Mouse (Mus musculus): ENCODE data around the gene Col5a2. TPM values are rescaled to one million over a fixed set of nuclear protein-coding genes. Genes with fewer than 3 reads are reported as not detected.

Col5a2 gene
- polyA plus RNA-seq (2012; rRNA removed): 3.2 and 5.7 TPM in 2 replicates

GRCm38 (mm10) chr1:45502865-45503332, at the start of gene Col5a2:
TSS of gene Col5a2 (minus strand) at chr1:45503282.

Other genes with a start within 250 kb of the Col5a2 start
- 36.2 and 61.1 TPM in 2 replicates for gene Col3a1, start 191.7 kb downstream of the Col5a2 start, polyA plus RNA-seq (2012; rRNA removed)